Mouse (Mus musculus) C2C12 (cell line): ENCODE data around the gene Polr2e. TPM values are rescaled to one million over a fixed set of nuclear protein-coding genes. Genes with fewer than 3 reads are reported as not detected.

Experiments
- H3K27me3 ChIP-seq: one replicate; pipeline ENCODE4 v1.6.1; 2011; ENCODE audit not compliant: control insufficient read depth, insufficient read depth, insufficient read length
- H3K36me3 ChIP-seq: one replicate; pipeline ENCODE4 v1.6.1; 2011; ENCODE audit not compliant: control insufficient read depth, insufficient read depth
- H3K4me3 ChIP-seq: one replicate; pipeline ENCODE4 v1.5.1; 2011; ENCODE audit warnings: mild to moderate bottlenecking, control low read depth; ENCODE audit not compliant: poor library complexity, insufficient read depth, severe bottlenecking
- H3K79me2 ChIP-seq: one replicate; pipeline ENCODE4 v1.6.1; 2011; ENCODE audit not compliant: control insufficient read depth, insufficient read depth
- H3K79me3 ChIP-seq: one replicate; pipeline ENCODE4 v1.6.1; 2011; ENCODE audit warnings: low read depth, control low read depth
- H3ac ChIP-seq: one replicate; pipeline ENCODE3; 2011; ENCODE audit warnings: low read depth; ENCODE audit not compliant: control insufficient read depth, insufficient read length
- CEBPB ChIP-seq: IDR thresholded peaks from one replicate; pipeline ENCODE4 v1.6.1; 2011; ENCODE audit warnings: low read depth, mild to moderate bottlenecking, control low read depth, moderate library complexity
- CTCF ChIP-seq: IDR thresholded peaks from one replicate; pipeline ENCODE4 v1.5.1; 2011; ENCODE audit not compliant: control insufficient read depth, insufficient read depth, insufficient read length
- FOSL1 ChIP-seq: IDR thresholded peaks from one replicate; pipeline ENCODE4 v1.8.0; 2011; ENCODE audit warnings: mild to moderate bottlenecking, low read length; ENCODE audit not compliant: poor library complexity, insufficient read depth, severe bottlenecking
- MAX ChIP-seq: IDR thresholded peaks from one replicate; pipeline ENCODE4 v1.6.1; 2011; ENCODE audit warnings: mild to moderate bottlenecking, control low read depth
- MYOD1 ChIP-seq: IDR thresholded peaks from one replicate; pipeline ENCODE4 v1.6.1; 2011; ENCODE audit warnings: low read depth; ENCODE audit not compliant: control insufficient read depth, insufficient read length
- MYOG ChIP-seq: IDR thresholded peaks from one replicate; pipeline ENCODE4 v1.6.1; 2011; ENCODE audit not compliant: control insufficient read depth, insufficient read length; ENCODE audit errors: extremely low read depth
- USF1 ChIP-seq: IDR thresholded peaks from one replicate; pipeline ENCODE4 v1.6.1; 2011; ENCODE audit warnings: low read depth, mild to moderate bottlenecking, control low read depth, moderate library complexity
- polyA plus RNA-seq: library from polyadenylated mRNA; unstranded; fragments of >200 nt; fragmentation: generic; extraction: Trizol; gene quantifications from one replicate; pipeline ENCODE4 v1.2.1, GENCODE M21; 2012; ENCODE audit warnings: missing spikeins

The Polr2e gene
- polyA plus RNA-seq, 1 experiment = 269 TPM

DNA sequence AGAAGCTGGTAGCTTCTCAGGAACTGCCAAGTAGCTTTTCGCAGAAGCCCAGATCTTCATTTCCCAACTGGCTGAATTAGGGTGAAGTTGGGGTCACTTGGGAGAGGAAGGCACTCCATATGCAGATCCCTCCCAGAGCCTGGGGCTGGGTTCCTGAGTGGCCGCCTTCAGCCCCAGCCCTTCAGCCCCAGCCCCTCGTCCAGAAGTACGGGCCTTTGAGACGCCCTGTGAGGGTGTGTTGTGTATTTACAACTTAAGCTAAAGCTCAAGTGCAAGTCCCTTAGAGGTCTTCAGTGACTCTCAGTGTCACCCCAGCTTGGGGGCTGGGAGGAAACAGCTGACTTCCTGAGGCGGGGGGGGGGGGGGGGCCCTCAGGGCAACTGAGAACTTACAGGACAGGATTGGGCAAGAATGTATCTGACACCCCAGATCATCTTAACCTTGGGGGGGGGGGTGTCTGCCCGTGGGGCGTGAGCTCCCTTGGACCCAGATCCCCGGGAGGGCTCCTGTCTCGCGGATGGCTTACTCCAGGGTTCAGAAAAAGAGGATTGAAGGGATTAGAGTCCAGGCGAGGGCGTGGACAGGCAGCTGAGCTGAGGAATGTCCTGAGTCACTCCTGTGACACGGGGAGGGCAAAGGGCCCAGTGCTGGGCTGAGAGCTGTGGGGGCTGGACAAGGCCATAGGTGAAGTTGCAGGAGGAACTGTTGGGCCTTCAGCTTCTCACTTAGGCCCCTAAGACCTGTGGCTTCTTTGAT is 12.2 kb upstream of the Polr2e start:
- H3ac ChIP-seq = no peak overlapping the region
- no peak for TF ChIP-seq USF1
- TF ChIP-seq CEBPB = no peak
- TF ChIP-seq CTCF = no peak
- TF ChIP-seq MYOD1 = no peak
- no peak for TF ChIP-seq FOSL1
- no peak for TF ChIP-seq MYOG
- TF ChIP-seq MAX = no peak
- H3K79me3 ChIP-seq = peaks cover 26% of the 10 kb centered on the region
- H3K4me3 ChIP-seq = no peak overlapping the region
- H3K36me3 ChIP-seq = peaks cover 10% of the 10 kb centered on the region
- H3K27me3 ChIP-seq = no peaks in the 10 kb centered on the region
- peaks cover 26% of the 10 kb centered on the region for H3K79me2 ChIP-seq

DNA sequence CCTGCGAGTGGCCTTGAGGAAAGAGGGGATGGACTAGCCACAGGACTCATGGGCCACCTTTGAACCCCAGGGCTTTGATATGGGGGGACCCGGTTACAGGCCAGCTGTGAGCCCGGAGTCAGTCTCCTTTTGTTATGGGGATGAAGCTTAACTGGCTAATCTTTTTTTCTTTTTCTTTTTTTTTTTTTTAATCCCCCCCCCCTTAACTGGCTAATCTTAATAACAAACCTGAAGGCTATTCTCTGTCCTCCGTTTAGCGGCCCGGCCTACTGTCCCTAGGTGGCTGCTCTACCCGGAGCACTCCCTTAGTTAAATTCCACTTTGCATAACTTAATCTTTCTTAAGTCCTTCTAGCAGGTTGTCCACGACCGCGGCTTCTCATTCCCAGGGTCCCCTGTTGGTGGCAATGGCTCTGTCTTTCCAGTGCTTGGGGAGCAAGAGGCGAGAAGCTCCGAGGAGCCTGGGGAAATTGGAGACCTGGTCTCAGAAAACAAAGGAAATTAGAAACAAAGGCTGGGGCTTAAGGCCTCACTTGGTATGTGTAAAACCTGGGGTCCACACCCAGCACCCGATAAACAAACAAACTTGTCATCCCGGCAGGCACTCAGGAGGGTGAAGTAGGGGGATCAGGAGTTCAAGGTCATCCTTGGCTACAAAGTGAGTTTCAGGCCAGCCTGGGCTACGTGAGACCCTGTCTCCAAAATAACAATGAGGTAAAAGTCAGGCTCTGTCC is 11.5 kb upstream of the Polr2e start:
- Histone ChIP-seq H3K4me3 (no peak overlapping the region), H3K36me3 (peaks cover 4% of the 10 kb centered on the region), H3K79me3 (peaks cover 21% of the 10 kb centered on the region), H3K27me3 (no peaks in the 10 kb centered on the region), H3ac (no peak overlapping the region), H3K79me2 (peaks cover 26% of the 10 kb centered on the region)
- TF ChIP-seq MAX (no peak), CEBPB (no peak), FOSL1 (no peak), CTCF (no peak), USF1 (no peak), MYOG (no peak), MYOD1 (no peak)

DNA sequence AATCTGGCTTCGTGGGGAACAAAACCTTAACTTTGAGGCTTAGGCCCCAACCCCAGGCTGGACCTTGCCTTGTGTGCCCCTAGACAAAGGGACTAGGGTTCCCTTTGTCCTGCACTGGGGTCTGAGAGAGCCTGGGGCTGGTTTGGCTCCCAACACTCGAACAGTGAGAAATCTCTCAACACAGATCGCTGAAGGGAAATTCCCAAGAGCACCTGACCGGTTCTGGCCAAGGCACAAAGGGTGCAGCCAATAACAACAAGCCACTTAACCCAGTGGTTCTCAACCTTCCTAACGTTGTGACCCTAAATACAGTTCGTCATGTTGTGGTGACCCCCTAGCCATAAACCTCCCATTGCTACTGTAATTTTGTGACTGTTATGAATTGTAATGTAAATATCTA is 10.6 kb upstream of the Polr2e start:
- no peaks in the 10 kb centered on the region for H3K36me3 ChIP-seq
- H3K27me3 ChIP-seq = no peaks in the 10 kb centered on the region
- H3K79me2 ChIP-seq = peaks cover 18% of the 10 kb centered on the region
- no peak for TF ChIP-seq MAX
- no peak overlapping the region for H3ac ChIP-seq
- H3K4me3 ChIP-seq = no peak overlapping the region
- H3K79me3 ChIP-seq = peaks cover 15% of the 10 kb centered on the region

DNA sequence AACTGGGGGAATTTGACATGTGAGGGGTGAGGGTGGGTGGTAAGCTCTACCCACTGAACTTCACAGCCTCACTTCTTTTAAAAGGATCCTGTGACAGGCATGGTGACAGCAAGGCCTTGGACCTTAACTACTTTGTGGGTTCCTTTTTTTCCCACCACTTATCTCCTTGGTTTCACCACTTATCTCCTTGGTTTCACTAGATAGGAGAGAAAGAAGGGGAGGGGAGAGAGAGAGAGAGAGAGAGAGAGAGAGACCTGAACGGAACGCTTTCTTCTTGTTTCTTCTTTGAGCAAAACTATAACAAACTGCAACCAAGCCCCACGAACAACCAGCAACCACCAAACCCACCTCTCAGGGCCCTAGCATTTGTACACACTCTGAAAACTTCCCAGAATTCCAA is 9.2 kb upstream of the Polr2e start:
- H3ac ChIP-seq = no peak overlapping the region
- H3K79me2 ChIP-seq = peaks cover 4% of the 10 kb centered on the region
- peaks cover 2% of the 10 kb centered on the region for H3K79me3 ChIP-seq
- H3K27me3 ChIP-seq = no peaks in the 10 kb centered on the region
- TF ChIP-seq MYOD1 = no peak
- H3K4me3 ChIP-seq = no peak overlapping the region
- no peaks in the 10 kb centered on the region for H3K36me3 ChIP-seq

DNA sequence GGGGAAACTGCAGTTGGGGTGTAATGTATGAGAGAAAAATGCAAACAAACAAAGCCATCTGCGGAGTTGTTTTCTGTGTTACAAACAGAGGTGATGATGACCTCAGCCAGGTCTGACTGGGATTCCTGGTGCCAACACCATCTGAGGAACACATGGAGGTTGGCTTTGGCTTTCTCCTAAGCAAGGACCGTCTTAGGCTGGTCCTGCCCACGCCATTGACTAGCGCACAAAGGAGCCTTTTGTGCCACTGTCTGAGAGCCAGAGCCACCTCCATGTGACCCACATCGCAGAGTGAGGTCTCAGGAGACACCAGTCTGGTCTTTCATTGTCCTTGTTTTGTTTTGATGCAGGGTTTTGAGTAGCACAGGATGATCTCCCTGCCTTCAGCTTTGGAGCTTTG is 8.8 kb upstream of the Polr2e start:
- no peaks in the 10 kb centered on the region for H3K27me3 ChIP-seq
- no peak overlapping the region for H3K4me3 ChIP-seq
- TF ChIP-seq MYOD1 = no peak
- no peaks in the 10 kb centered on the region for H3K36me3 ChIP-seq
- H3K79me2 ChIP-seq = no peaks in the 10 kb centered on the region
- no peak overlapping the region for H3ac ChIP-seq
- no peaks in the 10 kb centered on the region for H3K79me3 ChIP-seq

DNA sequence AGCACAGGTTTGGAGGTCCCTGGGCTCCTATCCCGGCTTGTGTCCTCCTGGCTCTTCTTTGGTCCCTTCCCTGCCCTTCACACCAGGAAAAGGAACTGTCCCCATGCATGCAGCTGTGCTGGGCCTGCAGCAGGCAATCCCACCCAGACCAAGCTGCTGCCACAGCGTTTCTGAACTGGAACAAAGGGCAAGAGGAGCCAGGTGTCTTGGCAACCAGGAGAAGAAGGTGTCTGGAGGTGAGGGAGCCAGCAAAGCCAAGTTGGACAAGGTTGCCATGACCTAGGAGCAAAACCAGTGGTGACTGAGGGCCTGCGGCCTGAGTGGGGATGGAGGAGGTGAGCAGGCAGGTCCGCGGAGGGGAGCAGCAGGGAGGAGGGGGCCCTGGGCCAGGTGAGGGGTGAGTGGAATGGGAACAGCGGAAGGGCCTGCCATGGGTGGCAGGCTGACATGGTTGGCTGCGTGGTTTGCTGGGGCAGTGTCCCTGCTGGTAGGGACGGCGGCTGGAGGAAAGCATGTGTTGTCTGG is 7.5 kb upstream of the Polr2e start, which contains the start of gene Gpx4:
Gpx4 (plus strand) TSS at position 126 of the 525 bp plus-strand sequence.
- Histone ChIP-seq H3ac (no peak within 1 kb of the TSS), H3K79me3 (no peaks in the 10 kb centered on the region), H3K79me2 (no peaks in the 10 kb centered on the region), H3K36me3 (no peaks in the 10 kb centered on the region), H3K27me3 (no peaks in the 10 kb centered on the region), H3K4me3 (no peak within 1 kb of the TSS)
- TF ChIP-seq FOSL1 (no peak), USF1 (no peak)
